In the genomic region with DNA sequence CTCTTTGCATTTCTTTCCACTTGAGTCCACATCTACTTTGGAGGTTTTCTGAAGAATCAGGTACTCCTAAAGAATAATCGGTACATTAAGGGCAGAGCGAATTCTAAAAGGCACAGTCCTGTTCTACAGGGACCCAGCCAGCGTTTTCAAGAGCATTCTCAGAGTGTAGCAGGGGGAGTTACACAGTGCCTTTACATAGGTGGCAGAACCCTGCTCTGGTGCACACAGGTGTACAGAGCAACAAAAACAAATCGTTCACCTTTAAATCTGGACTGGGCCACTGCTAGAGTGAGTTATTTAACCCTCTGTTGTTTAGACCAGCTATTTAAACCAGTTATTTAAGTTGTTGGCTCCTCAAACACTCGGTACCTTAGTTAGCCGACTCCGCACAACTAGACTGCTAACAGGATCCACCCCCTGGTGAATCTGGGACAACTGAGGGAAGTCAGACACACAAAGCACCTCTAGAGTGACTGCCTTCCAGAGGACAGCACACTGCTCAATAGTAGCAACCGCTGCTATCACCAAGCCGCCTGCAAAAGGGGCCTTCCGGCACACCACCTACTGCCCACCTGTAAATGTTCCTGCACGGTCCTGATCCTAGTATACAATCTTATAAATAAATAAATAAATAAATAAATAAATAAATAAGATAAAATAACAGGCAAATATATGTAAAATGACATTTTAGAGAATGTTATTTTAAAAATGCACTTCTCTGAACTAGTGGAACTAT, we compare ENCODE assay signal across 13 mouse cellular contexts. TPM values are rescaled to one million over a fixed set of nuclear protein-coding genes. Genes with fewer than 3 reads are reported as not detected.
DNase-seq lines count a peak whose midpoint lies in the region; ATAC-seq lines count a peak whose summit lies in the region.
"Had no signal": no experiment of that assay in that cellular context is flagged by ENCODE, and none has a peak within 500 bp of the region (broad histone marks: within the 10 kb centered on the region; RNA-seq: fewer than 3 reads in every experiment).

No protein-coding gene starts in this region.

- H3K9me3 ChIP-seq in embryonic facial prominence, embryonic 13.5 days = no peaks in the 10 kb centered on the region
- no peaks in the 10 kb centered on the region for H3K9me3 ChIP-seq in hindbrain, embryonic 11.5 days (ENCODE audit: control insufficient read depth, low read length)
- H3K9me3 ChIP-seq in midbrain, embryonic 14.5 days (ENCODE audit: control insufficient read depth, low read length) = no peaks in the 10 kb centered on the region

- H3K27ac ChIP-seq in embryonic facial prominence, embryonic 13.5 days = no peak overlapping the region
- no peak overlapping the region for H3K27ac ChIP-seq in hindbrain, embryonic 11.5 days (ENCODE audit: low read depth, low read length)
- no peak overlapping the region; the same call in 1 of the 2 replicates for H3K27ac ChIP-seq in midbrain, embryonic 14.5 days (replicated peaks; ENCODE audit: low read depth, low read length)

- peak; percentile 33 for DNase-seq in ZHBTc4 (ENCODE audit: low read depth, low spot score)
- DNase-seq in hindbrain, embryonic 11.5 days (ENCODE audit: low spot score) = peak; percentile 16
- no peak for DNase-seq in midbrain, embryonic 14.5 days
- no peak for DNase-seq in spleen, postnatal 36 days (ENCODE audit: low spot score in 2 of 2)
- DNase-seq in thymus, adult 18-20 months = no peak
- DNase-seq: cerebellum, adult 11-12 months; gastrocnemius, postnatal 14 days; kidney, adult 2 months; right cerebral cortex, postnatal 14 days; thymus, postnatal 36 days had no signal

- H3K27me3 ChIP-seq in embryonic facial prominence, embryonic 13.5 days = no peaks in the 10 kb centered on the region
- no peaks in the 10 kb centered on the region for H3K27me3 ChIP-seq in hindbrain, embryonic 11.5 days (ENCODE audit: control insufficient read depth, insufficient read depth, low read length)
- no peaks in the 10 kb centered on the region for H3K27me3 ChIP-seq in midbrain, embryonic 14.5 days (ENCODE audit: control insufficient read depth, insufficient read depth, low read length)

- WGBS in embryonic facial prominence, embryonic 13.5 days = 50% methylated on average over 11 of the region's 11 CpGs
- WGBS in hindbrain, embryonic 11.5 days = 58% methylated on average over 11 of the region's 11 CpGs
- WGBS in midbrain, embryonic 14.5 days = 49% methylated on average over 11 of the region's 11 CpGs

- H3K36me3 ChIP-seq in embryonic facial prominence, embryonic 13.5 days = no peaks in the 10 kb centered on the region
- H3K36me3 ChIP-seq in hindbrain, embryonic 11.5 days (ENCODE audit: control insufficient read depth, insufficient read depth, low read length) = no peaks in the 10 kb centered on the region
- no peaks in the 10 kb centered on the region for H3K36me3 ChIP-seq in midbrain, embryonic 14.5 days (ENCODE audit: control insufficient read depth, insufficient read depth, low read length)

- H3K4me1 ChIP-seq in embryonic facial prominence, embryonic 13.5 days = peaks cover 24% of the 10 kb centered on the region
- 0 out of 2 replicates have a peak, but pooled peaks cover 2% of the 10 kb centered on the region for H3K4me1 ChIP-seq in hindbrain, embryonic 11.5 days (replicated peaks; ENCODE audit: control insufficient read depth, insufficient read depth, low read length)
- peaks cover 6% of the 10 kb centered on the region for H3K4me1 ChIP-seq in midbrain, embryonic 14.5 days (ENCODE audit: control insufficient read depth, insufficient read depth, low read length)

- no peak for ATAC-seq in embryonic facial prominence, embryonic 13.5 days (ENCODE audit: insufficient number of reproducible peaks, insufficient read depth, low FRiP score, low TSS enrichment, low read depth)
- peak; percentile 41; the same call in 1 of the 2 replicates for ATAC-seq in hindbrain, embryonic 11.5 days (ENCODE audit: low FRiP score)
- no peak for ATAC-seq in midbrain, embryonic 14.5 days (ENCODE audit: low FRiP score, low TSS enrichment)
- no peak for ATAC-seq in megakaryocyte progenitor cell, adult 5-6 weeks (replicated peaks; ENCODE audit: poor library complexity)

- H3K9ac ChIP-seq in embryonic facial prominence, embryonic 13.5 days = no peak overlapping the region
- H3K9ac ChIP-seq in hindbrain, embryonic 11.5 days (ENCODE audit: low read depth, low read length) = no peak overlapping the region
- H3K9ac ChIP-seq in midbrain, embryonic 14.5 days (replicated peaks; ENCODE audit: low read length) = no peak overlapping the region

- peak overlapping the region; percentile 48 for H3K4me2 ChIP-seq in embryonic facial prominence, embryonic 13.5 days
- no peak overlapping the region for H3K4me2 ChIP-seq in hindbrain, embryonic 11.5 days (replicated peaks; ENCODE audit: low read depth, low read length)
- peak overlapping the region; percentile 12; the same call in 1 of the 2 replicates for H3K4me2 ChIP-seq in midbrain, embryonic 14.5 days (ENCODE audit: low read length)

- H3K4me3 ChIP-seq in embryonic facial prominence, embryonic 13.5 days = no peak overlapping the region
- no peak overlapping the region for H3K4me3 ChIP-seq in hindbrain, embryonic 11.5 days (ENCODE audit: low read depth, low read length)
- no peak overlapping the region for H3K4me3 ChIP-seq in midbrain, embryonic 14.5 days (replicated peaks; ENCODE audit: low read depth, low read length)
- H3K4me3 ChIP-seq: erythroblast, embryonic 14.5 days had no signal

RNA-seq across cellular contexts. Expression of a gene that starts 14.9 kb away (rescaled TPM):
- 6.6 and 6.9 TPM in 2 replicates for polyA plus RNA-seq in embryonic facial prominence, embryonic 13.5 days (2015; fragmentation: Nextera tagmentation; extraction: Ambion mirVana)
- 3.8 and 4.1 TPM in 2 replicates for polyA plus RNA-seq in hindbrain, embryonic 11.5 days (2014; fragmentation: Nextera tagmentation; extraction: Ambion mirVana)
- 5.1 and 6.1 TPM in 2 replicates for polyA plus RNA-seq in midbrain, embryonic 14.5 days (2014; fragmentation: Nextera tagmentation; extraction: Ambion mirVana)
- 3.2 and 3.5 TPM in 2 replicates for total RNA-seq in megakaryocyte progenitor cell, adult 5-6 weeks (2015)
- total RNA-seq in megakaryocyte progenitor cell, adult 5-6 weeks (2017) = 5.9 and 6.5 TPM in 2 replicates

Comparison
In these comparisons a context has a peak if more than half of its experiments do, and no peak if none do; other contexts are left out.
1. DNase-seq: peak in ZHBTc4 (single experiment) and hindbrain, embryonic 11.5 days (single experiment); none in midbrain, embryonic 14.5 days (single experiment), spleen, postnatal 36 days (0 of 2) and thymus, adult 18-20 months (0 of 2).